Mouse (Mus musculus) right cerebral cortex, postnatal 36 days (tissue): ENCODE results near the gene Ahcy.
"Not testable (repeated sequence)": the region's sequence is repeated elsewhere in the genome, so short reads cannot be mapped to it uniquely, and the experiment has no call there.

Source experiments
- DNase-seq, 2 experiments: peaks; one replicate each; pipeline ENCODE4 v3.0.0; 2022; ENCODE audit warnings: low spot score in 2 of 2, mixed read lengths in 1 of 2

The Ahcy gene

GRCm38 (mm10) chr2:155074766-155075330, 551 bp upstream of the Ahcy start:
- no peak for DNase-seq

GRCm38 (mm10) chr2:155073347-155073746, 950 bp downstream of the Ahcy start:
- no peak for DNase-seq

GRCm38 (mm10) chr2:155072353-155073145, 1.7 kb downstream of the Ahcy start:
- DNase-seq = no peak

GRCm38 (mm10) chr2:155071027-155071426, 3.3 kb downstream of the Ahcy start:
- DNase-seq = no peak

GRCm38 (mm10) chr2:155057361-155057760, 16.9 kb downstream of the Ahcy start:
- DNase-seq = no peak

- no peak for DNase-seq
These were observed 18.2 kb downstream of the Ahcy start for GRCm38 (mm10) chr2:155056076-155056578.

GRCm38 (mm10) chr2:155054672-155055071, 19.6 kb downstream of the Ahcy start:
- DNase-seq = no peak

GRCm38 (mm10) chr2:155053512-155053911, 20.8 kb downstream of the Ahcy start:
- DNase-seq = not testable (repeated sequence)

- no peak for DNase-seq
These were observed 21.6 kb downstream of the Ahcy start for GRCm38 (mm10) chr2:155052681-155053080.

GRCm38 (mm10) chr2:155051622-155052351, 22.5 kb downstream of the Ahcy start:
- DNase-seq = no peak

- peak; percentile 87 for DNase-seq
These were observed 23.6 kb downstream of the Ahcy start for GRCm38 (mm10) chr2:155050504-155051236.

- no peak for DNase-seq
These were observed 24.2 kb downstream of the Ahcy start for GRCm38 (mm10) chr2:155050108-155050503.

GRCm38 (mm10) chr2:155047452-155048178, 26.7 kb downstream of the Ahcy start:
- DNase-seq = no peak

GRCm38 (mm10) chr2:155046803-155047202, 27.5 kb downstream of the Ahcy start:
- DNase-seq = no peak

GRCm38 (mm10) chr2:155045075-155045474, 29.2 kb downstream of the Ahcy start:
- DNase-seq = no peak

- no peak for DNase-seq
These were observed 29.8 kb downstream of the Ahcy start for GRCm38 (mm10) chr2:155044542-155044941.

GRCm38 (mm10) chr2:155039956-155040355, 34.3 kb downstream of the Ahcy start:
- DNase-seq = no peak

- no peak for DNase-seq
These were observed 41.2 kb downstream of the Ahcy start for GRCm38 (mm10) chr2:155032938-155033710.

- DNase-seq = no peak
These were observed 43.5 kb downstream of the Ahcy start for GRCm38 (mm10) chr2:155030831-155031230.

GRCm38 (mm10) chr2:155020247-155020826, 54.0 kb downstream of the Ahcy start:
- not testable (repeated sequence) for DNase-seq
